Mouse (Mus musculus) midbrain, postnatal 0 days (tissue): ENCODE measurements around the gene Nabp1. TPM values are rescaled to one million over a fixed set of nuclear protein-coding genes. Genes with fewer than 3 reads are reported as not detected.
"Not testable (repeated sequence)": the region's sequence is repeated elsewhere in the genome, so short reads cannot be mapped to it uniquely, and the experiment has no call there.

ENCODE experiments used
- ATAC-seq: fragments of 200-750 bp; cut with Nextera tagmentation; 2 replicates; pipeline ENCODE4 v1.8.0; 2017; ENCODE audit warnings: moderate number of reproducible peaks, mild to moderate bottlenecking, moderate TSS enrichment, moderate library complexity; ENCODE audit not compliant: low FRiP score
- DNase-seq: peaks from one replicate; pipeline ENCODE4 v3.0.0-alpha.2; 2015; ENCODE audit warnings: low spot score
- H3K27ac ChIP-seq: fragments of 300-500 bp; sonication (generic); 2 replicates; pipeline ENCODE4 v1.5.1; 2014; ENCODE audit warnings: low read depth, mild to moderate bottlenecking, low read length, mixed read lengths
- H3K27me3 ChIP-seq: fragments of 300-500 bp; sonication (generic); 2 replicates; pipeline ENCODE4 v1.6.1; 2014; ENCODE audit warnings: low read length, control low read depth, mixed read lengths; ENCODE audit not compliant: insufficient read depth
- H3K36me3 ChIP-seq: fragments of 300-500 bp; sonication (generic); 2 replicates; pipeline ENCODE4 v1.6.1; 2014; ENCODE audit warnings: low read length, control low read depth, mixed read lengths; ENCODE audit not compliant: insufficient read depth
- H3K4me1 ChIP-seq: fragments of 300-500 bp; sonication (generic); 2 replicates; pipeline ENCODE4 v1.6.1; 2014; ENCODE audit warnings: mild to moderate bottlenecking, control low read depth, antibody characterized with exemption, low read length, mixed read lengths; ENCODE audit not compliant: insufficient read depth
- H3K4me2 ChIP-seq: fragments of 300-500 bp; sonication (generic); 2 replicates; pipeline ENCODE4 v1.6.1; 2014; ENCODE audit warnings: low read depth, mild to moderate bottlenecking, low read length, mixed read lengths; ENCODE audit not compliant: poor library complexity, severe bottlenecking
- H3K4me3 ChIP-seq: fragments of 300-500 bp; sonication (generic); 2 replicates; pipeline ENCODE4 v1.5.1; 2014; ENCODE audit warnings: low read depth, mild to moderate bottlenecking, low read length, moderate library complexity
- H3K9ac ChIP-seq: fragments of 300-500 bp; sonication (generic); replicated peaks from 2 replicates; pipeline ENCODE4 v1.6.1; 2014; ENCODE audit warnings: mild to moderate bottlenecking, low read length, moderate library complexity, mixed read lengths; ENCODE audit not compliant: poor library complexity, severe bottlenecking
- H3K9me3 ChIP-seq: fragments of 300-500 bp; sonication (generic); 2 replicates; pipeline ENCODE4 v1.6.1; 2016; ENCODE audit warnings: low read length, control low read depth
- CTCF ChIP-seq: IDR thresholded peaks from 2 replicates; pipeline ENCODE4 v1.5.1; 2016; ENCODE audit warnings: antibody characterized with exemption, mild to moderate bottlenecking
- WGBS: fragments of 180-500 bp; shearing (Covaris S2); extraction: QIAGEN DNeasy Blood & Tissue Kit; methylation state at CpG from one replicate; pipeline ENCODE4 v1.1.7; 2014; 5-methylcytosine and 5-hydroxymethylcytosine counted together
- polyA plus RNA-seq: library from polyadenylated mRNA; unstranded; fragments of >200 nt; fragmentation: Nextera tagmentation; extraction: Ambion mirVana; gene quantifications from 2 replicates; pipeline ENCODE4 v1.2.1, GENCODE M21; 2015
- total RNA-seq: library from RNA; depleted of rRNA; stranded (reverse); fragments of >200 nt; gene quantifications from 2 replicates; pipeline ENCODE4 v1.2.3, GENCODE M21; 2014

Gene Nabp1
- total and polyA plus RNA-seq, 2 experiments from 2014 or later, result 4.1 to 6.1 TPM

DNA sequence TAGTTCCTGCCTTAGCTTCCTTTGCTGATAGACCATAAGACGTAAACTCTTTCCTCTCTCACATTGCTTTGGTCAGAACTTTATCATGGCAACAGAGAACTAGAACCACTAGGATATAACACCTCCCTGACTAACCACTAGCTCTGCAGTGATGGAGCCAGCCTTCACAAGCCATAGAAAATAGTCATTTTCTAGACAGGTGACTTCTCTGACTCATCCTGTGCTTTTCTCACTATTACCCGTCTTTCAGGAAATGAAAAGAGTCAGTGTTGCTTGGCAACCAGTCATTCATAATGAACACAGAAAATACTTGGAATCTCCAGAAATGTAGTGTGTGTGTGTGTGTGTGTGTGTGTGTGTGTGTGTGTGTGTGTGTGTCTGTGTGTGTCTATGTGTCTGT, 29.4 kb downstream of the Nabp1 start:
- no peaks in the 10 kb centered on the region for H3K36me3 ChIP-seq
- no peaks in the 10 kb centered on the region for H3K4me1 ChIP-seq
- H3K27ac ChIP-seq, result no peak overlapping the region
- no peak overlapping the region for H3K9ac ChIP-seq
- no peak overlapping the region for H3K4me3 ChIP-seq
- DNase-seq (no peak), ATAC-seq (no peak)
- no peaks in the 10 kb centered on the region for H3K9me3 ChIP-seq
- WGBS, result 49% methylated on average over 2 of the region's 2 CpGs
- H3K27me3 ChIP-seq, result no peaks in the 10 kb centered on the region
- no peak overlapping the region for H3K4me2 ChIP-seq
- TF ChIP-seq CTCF, result no peak

DNA sequence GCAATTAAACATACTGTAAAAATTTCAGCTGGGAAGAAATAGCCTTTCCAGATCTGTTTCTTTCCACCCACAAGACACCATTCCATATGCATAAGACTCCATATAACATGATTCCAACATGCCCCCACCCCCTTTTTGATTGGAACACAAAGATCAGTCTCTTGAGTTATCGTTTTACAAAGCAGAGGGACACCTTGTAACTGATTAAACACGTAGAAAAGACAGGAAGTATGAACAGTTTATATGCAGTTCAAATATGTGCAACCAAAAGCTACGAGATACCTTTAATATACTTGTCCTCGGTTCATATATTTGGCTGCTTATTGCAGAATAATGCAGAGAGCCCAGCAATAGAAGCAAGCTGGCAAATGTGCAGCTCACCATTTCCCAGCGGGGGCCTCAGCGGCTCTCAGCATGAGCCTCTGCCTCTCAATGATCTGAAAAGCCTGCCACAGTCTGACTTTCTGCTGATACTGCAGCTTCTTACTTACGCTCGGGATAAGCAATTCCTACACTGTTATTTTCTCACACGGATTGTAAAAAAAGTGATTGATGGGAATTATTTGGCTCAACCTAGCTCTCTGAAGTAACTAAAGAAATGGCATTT, 32.3 kb downstream of the Nabp1 start:
- 11% methylated on average over 9 of the region's 9 CpGs for WGBS
- Histone ChIP-seq H3K9ac (no peak overlapping the region), H3K36me3 (no peaks in the 10 kb centered on the region), H3K27ac (no peak overlapping the region), H3K4me1 (no peaks in the 10 kb centered on the region), H3K4me3 (no peak overlapping the region), H3K27me3 (no peaks in the 10 kb centered on the region), H3K4me2 (no peak overlapping the region), H3K9me3 (no peaks in the 10 kb centered on the region)
- peak; percentile 54 for TF ChIP-seq CTCF
- no peak for ATAC-seq
- peak; percentile 85 for DNase-seq

DNA sequence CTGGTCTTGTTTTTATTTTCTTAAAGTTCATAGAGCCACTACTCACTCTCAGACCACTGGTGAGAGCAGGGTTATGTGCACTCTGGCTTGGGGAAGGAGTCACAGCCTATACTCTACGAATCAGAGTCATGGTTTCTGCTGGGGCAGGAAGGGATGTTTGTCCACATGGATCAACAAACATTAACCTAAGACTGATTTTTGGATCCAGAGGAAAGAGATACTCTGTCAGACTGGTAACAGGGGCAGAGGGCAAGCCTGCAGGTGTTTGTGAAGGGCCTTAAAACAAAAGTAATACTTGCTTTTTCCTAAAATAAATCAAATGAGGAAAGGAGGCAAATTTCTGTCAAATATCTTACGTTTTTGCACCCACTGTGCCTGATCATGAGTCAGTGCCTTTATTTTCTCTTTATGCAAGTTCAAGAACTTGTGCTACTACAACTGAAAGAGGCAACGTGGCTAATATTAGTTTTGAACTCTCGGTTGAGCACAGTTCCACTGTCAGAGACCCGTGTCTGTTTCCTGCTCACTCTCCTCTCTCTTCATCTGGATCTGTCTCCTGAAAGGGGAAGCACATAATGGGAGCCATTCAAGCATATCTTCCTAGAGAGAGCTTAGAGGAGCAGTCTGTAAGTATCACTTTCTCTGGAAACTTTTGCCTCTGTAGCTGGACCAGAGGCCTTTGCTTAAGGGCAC, 32.9 kb downstream of the Nabp1 start:
- Histone ChIP-seq H3K27me3 (no peaks in the 10 kb centered on the region), H3K4me2 (no peak overlapping the region), H3K27ac (no peak overlapping the region), H3K36me3 (no peaks in the 10 kb centered on the region), H3K9ac (no peak overlapping the region), H3K4me1 (no peaks in the 10 kb centered on the region), H3K9me3 (no peaks in the 10 kb centered on the region), H3K4me3 (no peak overlapping the region)
- DNase-seq (no peak), ATAC-seq (no peak)
- TF ChIP-seq CTCF, result no peak
- WGBS, result 48% methylated on average over 5 of the region's 5 CpGs

- H3K4me3 ChIP-seq, result no peak overlapping the region
- H3K36me3 ChIP-seq, result no peaks in the 10 kb centered on the region
- no peak overlapping the region for H3K9ac ChIP-seq
- no peak for TF ChIP-seq CTCF
- WGBS, result 19% methylated on average over 1 of the region's 1 CpGs
- no peaks in the 10 kb centered on the region for H3K4me1 ChIP-seq
- no peak overlapping the region for H3K27ac ChIP-seq
- ATAC-seq, result no peak
- no peaks in the 10 kb centered on the region for H3K27me3 ChIP-seq
- no peak for DNase-seq
- no peaks in the 10 kb centered on the region for H3K9me3 ChIP-seq
- H3K4me2 ChIP-seq, result no peak overlapping the region
Observed at GRCm38 (mm10) chr1:51429775-51430174, 48.5 kb downstream of the Nabp1 start.

GRCm38 (mm10) chr1:51426298-51426697, 51.9 kb downstream of the Nabp1 start:
- WGBS, result 98% methylated on average over 9 of the region's 9 CpGs
- Histone ChIP-seq H3K27ac (no peak overlapping the region), H3K9ac (no peak overlapping the region), H3K36me3 (no peaks in the 10 kb centered on the region), H3K9me3 (no peaks in the 10 kb centered on the region), H3K4me2 (no peak overlapping the region), H3K27me3 (no peaks in the 10 kb centered on the region), H3K4me3 (no peak overlapping the region), H3K4me1 (no peaks in the 10 kb centered on the region)
- ATAC-seq, result no peak
- DNase-seq, result no peak
- no peak for TF ChIP-seq CTCF

DNA sequence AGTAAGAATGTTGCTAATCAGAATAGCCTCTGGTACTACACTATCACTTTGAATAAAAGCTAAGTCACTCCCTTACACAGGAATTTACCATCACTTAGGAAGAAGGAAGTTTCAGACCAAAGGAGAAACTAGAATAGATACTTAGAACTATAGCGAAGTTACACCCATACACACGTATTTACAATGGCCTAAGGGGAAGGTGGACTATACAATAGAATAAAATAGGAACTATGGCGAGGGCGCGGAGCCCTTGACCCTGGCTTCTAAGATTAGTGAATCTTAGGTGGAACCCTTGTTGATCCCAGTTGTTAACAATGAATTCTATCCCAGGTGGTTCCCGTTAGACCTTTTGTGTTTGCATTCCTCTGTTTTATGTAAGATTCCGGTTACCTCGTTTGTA, 57.2 kb downstream of the Nabp1 start:
- not testable (repeated sequence) for H3K4me3 ChIP-seq, H3K4me2 ChIP-seq, DNase-seq, H3K4me1 ChIP-seq, H3K9me3 ChIP-seq, H3K36me3 ChIP-seq, ATAC-seq, H3K9ac ChIP-seq, H3K27me3 ChIP-seq, H3K27ac ChIP-seq
- WGBS, result 94% methylated on average over 8 of the region's 8 CpGs
